Mouse (Mus musculus) heart, embryonic 10.5 days (tissue): ENCODE measurements at regions not wholly inside any gene's neighbourhood (a gene's known extent, or its start where the extent isn't known, plus 50 kb on each side); places are given as distances from the start of the nearest gene placed in this dataset.
A peak's percentile ranks its signal among the peaks of the same experiment; 100 is the strongest.
"Not testable (repeated sequence)": the region's sequence is repeated elsewhere in the genome, so short reads cannot be mapped to it uniquely, and the experiment has no call there.

Experiments used
- DNase-seq: peaks from one replicate; pipeline ENCODE4 v3.0.0-alpha.2; 2017; ENCODE audit warnings: low spot score
- H3K27ac ChIP-seq: fragments of 300-500 bp; sonication (generic); 2 replicates; pipeline ENCODE4 v1.5.1; 2016; ENCODE audit warnings: mild to moderate bottlenecking
- H3K27me3 ChIP-seq: fragments of 300-500 bp; sonication (generic); 2 replicates; pipeline ENCODE4 v1.6.1; 2016; ENCODE audit warnings: mild to moderate bottlenecking; ENCODE audit not compliant: poor library complexity, insufficient read depth, severe bottlenecking
- H3K36me3 ChIP-seq: fragments of 300-500 bp; sonication (generic); 2 replicates; pipeline ENCODE4 v1.6.1; 2016; ENCODE audit warnings: mild to moderate bottlenecking, moderate library complexity
- H3K4me1 ChIP-seq: fragments of 300-500 bp; sonication (generic); 2 replicates; pipeline ENCODE4 v1.6.1; 2016; ENCODE audit warnings: mild to moderate bottlenecking
- H3K4me3 ChIP-seq: fragments of 300-500 bp; sonication (generic); 2 replicates; pipeline ENCODE4 v1.5.1; 2016; ENCODE audit warnings: mild to moderate bottlenecking, moderate library complexity
- H3K9me3 ChIP-seq: fragments of 300-500 bp; sonication (generic); 2 replicates; pipeline ENCODE4 v1.6.1; 2016; ENCODE audit warnings: mild to moderate bottlenecking, moderate library complexity
- WGBS: fragments of 180-500 bp; shearing (Covaris S2); methylation state at CpG from one replicate; pipeline ENCODE4 v1.1.7; 2016; 5-methylcytosine and 5-hydroxymethylcytosine counted together

GRCm38 (mm10) chr3:38263261-38264141 lies 221.1 kb downstream of the Ankrd50 start:
- no peak for DNase-seq
- WGBS, result 61% methylated on average over 16 of the region's 16 CpGs

GRCm38 (mm10) chr3:38261326-38262075 lies 223.1 kb downstream of the Ankrd50 start:
- WGBS, result 76% methylated on average over 11 of the region's 11 CpGs
- Histone ChIP-seq H3K9me3 (peaks cover 2% of the 10 kb centered on the region; the same call in 1 of the 2 replicates), H3K4me3 (no peak overlapping the region), H3K27me3 (no peaks in the 10 kb centered on the region), H3K27ac (no peak overlapping the region), H3K4me1 (peaks cover 27% of the 10 kb centered on the region), H3K36me3 (no peaks in the 10 kb centered on the region)
- no peak for DNase-seq

More at GRCm38 (mm10) chr3:38263261-38264141, 221.1 kb downstream of the Ankrd50 start:
- H3K36me3 ChIP-seq, result no peaks in the 10 kb centered on the region
- H3K9me3 ChIP-seq, result peaks cover 2% of the 10 kb centered on the region; the same call in 1 of the 2 replicates
- H3K4me1 ChIP-seq, result peaks cover 11% of the 10 kb centered on the region; the same call in 1 of the 2 replicates
- no peaks in the 10 kb centered on the region for H3K27me3 ChIP-seq
- H3K4me3 ChIP-seq, result no peak overlapping the region
- H3K27ac ChIP-seq, result no peak overlapping the region

- 91% methylated on average over 8 of the region's 8 CpGs for WGBS
- not testable (repeated sequence) for H3K9me3 ChIP-seq, DNase-seq, H3K36me3 ChIP-seq, H3K27me3 ChIP-seq, H3K4me3 ChIP-seq, H3K27ac ChIP-seq
- peaks cover 26% of the 10 kb centered on the region for H3K4me1 ChIP-seq
Measured at GRCm38 (mm10) chr3:38259223-38259622, 225.4 kb downstream of the Ankrd50 start.

GRCm38 (mm10) chr3:38257843-38258290 lies 226.8 kb downstream of the Ankrd50 start:
- no peaks in the 10 kb centered on the region for H3K27me3 ChIP-seq
- no peak for DNase-seq
- no peak overlapping the region for H3K4me3 ChIP-seq
- no peaks in the 10 kb centered on the region for H3K36me3 ChIP-seq
- no peaks in the 10 kb centered on the region for H3K9me3 ChIP-seq
- WGBS, result 50% methylated on average over 14 of the region's 14 CpGs
- H3K27ac ChIP-seq, result peak overlapping the region; percentile 81
- H3K4me1 ChIP-seq, result peaks cover 16% of the 10 kb centered on the region

GRCm38 (mm10) chr3:38257076-38257842 lies 227.4 kb downstream of the Ankrd50 start:
- H3K4me1 ChIP-seq, result peaks cover 16% of the 10 kb centered on the region
- WGBS, result 62% methylated on average over 14 of the region's 14 CpGs
- H3K4me3 ChIP-seq, result no peak overlapping the region
- DNase-seq, result no peak
- no peaks in the 10 kb centered on the region for H3K36me3 ChIP-seq
- H3K27ac ChIP-seq, result peak overlapping the region; percentile 81
- H3K9me3 ChIP-seq, result no peaks in the 10 kb centered on the region
- no peaks in the 10 kb centered on the region for H3K27me3 ChIP-seq

GRCm38 (mm10) chr3:38255674-38256073 lies 229.0 kb downstream of the Ankrd50 start:
- DNase-seq, result no peak
- Histone ChIP-seq H3K27me3 (no peaks in the 10 kb centered on the region), H3K9me3 (no peaks in the 10 kb centered on the region), H3K4me1 (peaks cover 22% of the 10 kb centered on the region), H3K4me3 (no peak overlapping the region), H3K36me3 (no peaks in the 10 kb centered on the region), H3K27ac (no peak overlapping the region)
- WGBS, result 9% methylated on average over 2 of the region's 2 CpGs

GRCm38 (mm10) chr3:38254896-38255295 lies 229.7 kb downstream of the Ankrd50 start:
- no peak for DNase-seq
- no peaks in the 10 kb centered on the region for H3K9me3 ChIP-seq

GRCm38 (mm10) chr3:38251592-38251991 lies 233.1 kb downstream of the Ankrd50 start:
- 64% methylated on average over 2 of the region's 2 CpGs for WGBS
- Histone ChIP-seq H3K9me3 (no peaks in the 10 kb centered on the region), H3K27me3 (no peaks in the 10 kb centered on the region), H3K4me3 (no peak overlapping the region), H3K27ac (no peak overlapping the region), H3K36me3 (no peaks in the 10 kb centered on the region), H3K4me1 (peaks cover 8% of the 10 kb centered on the region; the same call in 1 of the 2 replicates)
- DNase-seq, result no peak

More at GRCm38 (mm10) chr3:38254896-38255295, 229.7 kb downstream of the Ankrd50 start:
- Histone ChIP-seq H3K4me3 (no peak overlapping the region), H3K27ac (no peak overlapping the region), H3K4me1 (peaks cover 23% of the 10 kb centered on the region), H3K36me3 (no peaks in the 10 kb centered on the region), H3K27me3 (no peaks in the 10 kb centered on the region)
- WGBS, result 63% methylated on average over 2 of the region's 2 CpGs

- H3K9me3 ChIP-seq, result no peaks in the 10 kb centered on the region
- 77% methylated on average over 5 of the region's 5 CpGs for WGBS
- DNase-seq, result no peak
- no peaks in the 10 kb centered on the region for H3K36me3 ChIP-seq
- H3K27ac ChIP-seq, result no peak overlapping the region
- peaks cover 6% of the 10 kb centered on the region; the same call in 1 of the 2 replicates for H3K4me1 ChIP-seq
- no peak overlapping the region for H3K4me3 ChIP-seq
- no peaks in the 10 kb centered on the region for H3K27me3 ChIP-seq
Measured at GRCm38 (mm10) chr3:38250552-38250951, 234.1 kb downstream of the Ankrd50 start.

GRCm38 (mm10) chr3:38248941-38249340 lies 235.7 kb downstream of the Ankrd50 start:
- Histone ChIP-seq H3K27ac (no peak overlapping the region), H3K9me3 (no peaks in the 10 kb centered on the region), H3K4me1 (peaks cover 6% of the 10 kb centered on the region; the same call in 1 of the 2 replicates), H3K27me3 (no peaks in the 10 kb centered on the region), H3K36me3 (no peaks in the 10 kb centered on the region), H3K4me3 (no peak overlapping the region)
- 71% methylated on average over 1 of the region's 1 CpGs for WGBS
- no peak for DNase-seq

GRCm38 (mm10) chr3:38246439-38246838 lies 238.2 kb downstream of the Ankrd50 start:
- Histone ChIP-seq H3K36me3 (no peaks in the 10 kb centered on the region), H3K4me3 (no peak overlapping the region), H3K9me3 (no peaks in the 10 kb centered on the region), H3K27ac (no peak overlapping the region), H3K27me3 (no peaks in the 10 kb centered on the region), H3K4me1 (peaks cover 6% of the 10 kb centered on the region; the same call in 1 of the 2 replicates)
- 88% methylated on average over 2 of the region's 2 CpGs for WGBS
- no peak for DNase-seq

- DNase-seq, result no peak
- Histone ChIP-seq H3K9me3 (no peaks in the 10 kb centered on the region), H3K4me1 (no peaks in the 10 kb centered on the region), H3K27ac (no peak overlapping the region), H3K4me3 (no peak overlapping the region), H3K27me3 (no peaks in the 10 kb centered on the region), H3K36me3 (no peaks in the 10 kb centered on the region)
- 83% methylated on average over 3 of the region's 3 CpGs for WGBS
Measured at GRCm38 (mm10) chr3:38243209-38243608, 241.4 kb downstream of the Ankrd50 start.
